Mouse (Mus musculus): ENCODE measurements around the gene Slc9a5.

- TF ChIP-seq CTCF (IDR thresholded peaks at IDR 0.05; ENCODE audit: borderline replicate concordance, insufficient read depth, low read length) (no peak), POLR2A (IDR thresholded peaks at IDR 0.05; ENCODE audit: low read depth, low read length) (no peak)
Observed at GRCm38 (mm10) chr8:105372473-105372872, 23.8 kb downstream of the Slc9a5 start.

Measured in embryonic fibroblast, embryonic 13.5 days (primary cell).